Comparison of ENCODE assay signal across 26 mouse cellular contexts in genomic region chr1:27616250-27616649, GRCm38 (mm10).
"Had no signal": no experiment of that assay in that cellular context is flagged by ENCODE, and none has a peak within 500 bp of the region (broad histone marks: within the 10 kb centered on the region; RNA-seq: fewer than 3 reads in every experiment).

No protein-coding gene starts in this region.

- H3K9me3 ChIP-seq: heart, embryonic 13.5 days; heart, embryonic 15.5 days; hindbrain, embryonic 12.5 days; limb, embryonic 10.5 days; limb, embryonic 12.5 days; liver, embryonic 13.5 days; liver, embryonic 15.5 days had no signal

- H3K36me3 ChIP-seq: heart, embryonic 13.5 days; heart, embryonic 15.5 days; hindbrain, embryonic 12.5 days; limb, embryonic 10.5 days; limb, embryonic 12.5 days; liver, embryonic 13.5 days; liver, embryonic 15.5 days had no signal

- H3K4me3 ChIP-seq: heart, adult 2 months; heart, embryonic 13.5 days; heart, embryonic 15.5 days; hindbrain, embryonic 12.5 days; layer of hippocampus, adult 2 months; left cerebral cortex, adult 2 months; limb, embryonic 10.5 days; limb, embryonic 12.5 days; liver, embryonic 13.5 days; liver, embryonic 15.5 days had no signal

- H3K4me2 ChIP-seq: heart, embryonic 11.5 days; heart, embryonic 13.5 days; heart, embryonic 15.5 days; hindbrain, embryonic 12.5 days; hindbrain, embryonic 14.5 days; limb, embryonic 12.5 days; liver, embryonic 11.5 days; liver, embryonic 13.5 days; liver, embryonic 15.5 days had no signal

- H3K27ac ChIP-seq: heart, adult 2 months; heart, embryonic 13.5 days; heart, embryonic 15.5 days; hindbrain, embryonic 12.5 days; hindbrain, embryonic 14.5 days; layer of hippocampus, adult 2 months; left cerebral cortex, adult 2 months; limb, embryonic 10.5 days; limb, embryonic 12.5 days; liver, embryonic 13.5 days; liver, embryonic 15.5 days had no signal

- DNase-seq: gastrocnemius, postnatal 14 days; gastrocnemius, postnatal 36 days; heart, adult 11 months; heart, adult 2 months; heart, postnatal 14 days; heart, postnatal 36 days; kidney, adult 11 months; kidney, adult 8-10 months; kidney, postnatal 10 days; kidney, postnatal 25 days; kidney, postnatal 4 days; liver; liver, embryonic 13.5 days had no signal

- H3K27me3 ChIP-seq: heart, embryonic 13.5 days; heart, embryonic 15.5 days; hindbrain, embryonic 12.5 days; limb, embryonic 12.5 days; liver, embryonic 13.5 days; liver, embryonic 15.5 days had no signal

- H3K4me1 ChIP-seq: heart, embryonic 13.5 days; heart, embryonic 15.5 days; hindbrain, embryonic 12.5 days; limb, embryonic 10.5 days; limb, embryonic 12.5 days; liver, embryonic 13.5 days; liver, embryonic 15.5 days had no signal

- H3K9ac ChIP-seq: heart, embryonic 13.5 days; heart, embryonic 15.5 days; hindbrain, embryonic 12.5 days; hindbrain, embryonic 14.5 days; limb, embryonic 12.5 days; liver, embryonic 13.5 days; liver, embryonic 15.5 days had no signal

- ATAC-seq: hindbrain, embryonic 16.5 days; intestine, embryonic 16.5 days had no signal
